8 mouse cellular contexts compared by ENCODE assay signal in the genomic region with DNA sequence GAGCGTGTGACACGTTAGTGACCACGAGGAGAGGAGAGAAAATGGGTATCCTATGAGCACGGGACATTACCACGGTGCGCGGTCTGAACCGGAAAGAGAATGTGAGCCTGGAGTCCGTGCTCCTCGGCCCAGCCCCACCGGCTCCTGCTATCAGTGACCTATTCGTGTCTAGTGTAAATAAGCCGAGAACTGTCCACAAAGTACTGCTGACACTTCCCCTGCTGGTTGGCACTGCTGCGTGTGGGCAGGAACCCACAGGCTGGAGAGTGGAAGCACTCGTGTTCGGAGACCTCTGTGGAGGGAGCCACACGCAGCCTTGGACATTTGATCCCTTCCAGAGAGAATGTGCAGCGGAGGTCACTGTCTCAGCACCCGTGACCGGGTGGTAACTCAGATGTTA. TPM values are rescaled to one million over a fixed set of nuclear protein-coding genes. Genes with fewer than 3 reads are reported as not detected.
DNase-seq lines count a peak whose midpoint lies in the region; ATAC-seq and TF ChIP-seq lines count a peak whose summit lies in the region.

A gene (plus strand): TSS at position 390 of the 400 bp plus-strand sequence.

- no peak within 1 kb of the TSS for H3K4me3 ChIP-seq in embryonic facial prominence, embryonic 10.5 days
- H3K4me3 ChIP-seq in heart, postnatal 0 days (ENCODE audit: low read depth, low read length) = no peak within 1 kb of the TSS
- H3K4me3 ChIP-seq in limb, embryonic 10.5 days = no peak within 1 kb of the TSS
- H3K4me3 ChIP-seq in stomach, embryonic 15.5 days (replicated peaks) = 0 out of 2 replicates have a peak within 1 kb of the TSS, but pooled peaks have one; percentile 3

- no peaks in the 10 kb centered on the region for H3K27me3 ChIP-seq in embryonic facial prominence, embryonic 10.5 days (replicated peaks; ENCODE audit: low read depth, poor library complexity, severe bottlenecking)
- H3K27me3 ChIP-seq in heart, postnatal 0 days (ENCODE audit: control insufficient read depth, insufficient read depth, low read length) = no peaks in the 10 kb centered on the region
- H3K27me3 ChIP-seq in limb, embryonic 10.5 days (ENCODE audit: low read depth, poor library complexity, severe bottlenecking) = no peaks in the 10 kb centered on the region
- H3K27me3 ChIP-seq in stomach, embryonic 15.5 days (replicated peaks) = no peaks in the 10 kb centered on the region

- no peak within 1 kb of the TSS for H3K27ac ChIP-seq in embryonic facial prominence, embryonic 10.5 days (replicated peaks)
- H3K27ac ChIP-seq in heart, postnatal 0 days (ENCODE audit: low read depth) = no peak within 1 kb of the TSS
- H3K27ac ChIP-seq in limb, embryonic 10.5 days = no peak within 1 kb of the TSS
- no peak within 1 kb of the TSS for H3K27ac ChIP-seq in stomach, embryonic 15.5 days

- no peaks in the 10 kb centered on the region for H3K36me3 ChIP-seq in embryonic facial prominence, embryonic 10.5 days (replicated peaks)
- H3K36me3 ChIP-seq in heart, postnatal 0 days (replicated peaks; ENCODE audit: control insufficient read depth, insufficient read depth, low read length) = no peaks in the 10 kb centered on the region
- no peaks in the 10 kb centered on the region for H3K36me3 ChIP-seq in limb, embryonic 10.5 days
- H3K36me3 ChIP-seq in stomach, embryonic 15.5 days = no peaks in the 10 kb centered on the region

- no peak for ATAC-seq in heart, postnatal 0 days (ENCODE audit: insufficient read depth, low read depth)
- ATAC-seq in stomach, embryonic 15.5 days (ENCODE audit: insufficient read depth, low FRiP score, low read depth) = peak; percentile 75; the same call in 1 of the 2 replicates

- TF ChIP-seq EP300 in heart, postnatal 0 days (IDR thresholded peaks at IDR 0.05; ENCODE audit: low read depth) = no peak

- no peak for DNase-seq in adrenal gland, postnatal 4 days (ENCODE audit: low spot score in 2 of 2)
- no peak for DNase-seq in embryonic facial prominence, embryonic 10.5 days (ENCODE audit: low spot score)
- DNase-seq in heart, postnatal 0 days (ENCODE audit: low spot score) = no peak
- DNase-seq in limb, embryonic 10.5 days (ENCODE audit: low spot score) = no peak
- no peak for DNase-seq in retina, postnatal 1 day
- no peak for DNase-seq in right cerebral cortex, adult 2 months (ENCODE audit: low spot score in 2 of 2)
- no peak for DNase-seq in thymus, postnatal 0 days (ENCODE audit: low spot score)

- no peak within 1 kb of the TSS for H3K9ac ChIP-seq in heart, postnatal 0 days (replicated peaks; ENCODE audit: low read depth, low read length)
- no peak within 1 kb of the TSS for H3K9ac ChIP-seq in stomach, embryonic 15.5 days

- 81% methylated on average over 20 of the region's 20 CpGs for WGBS in embryonic facial prominence, embryonic 10.5 days
- 61% methylated on average over 20 of the region's 20 CpGs for WGBS in heart, postnatal 0 days
- 86% methylated on average over 20 of the region's 20 CpGs for WGBS in limb, embryonic 10.5 days
- WGBS in stomach, embryonic 15.5 days = 46% methylated on average over 20 of the region's 20 CpGs

- TF ChIP-seq CTCF in heart, postnatal 0 days (IDR thresholded peaks at IDR 0.05; ENCODE audit: low read depth) = no peak

- no peak within 1 kb of the TSS for H3K4me2 ChIP-seq in heart, postnatal 0 days (ENCODE audit: low read depth, low read length)
- peak within 1 kb of the TSS; percentile 31 for H3K4me2 ChIP-seq in stomach, embryonic 15.5 days

- H3K4me1 ChIP-seq in embryonic facial prominence, embryonic 10.5 days = no peaks in the 10 kb centered on the region
- H3K4me1 ChIP-seq in heart, postnatal 0 days (ENCODE audit: control insufficient read depth, insufficient read depth) = no peaks in the 10 kb centered on the region
- no peaks in the 10 kb centered on the region for H3K4me1 ChIP-seq in limb, embryonic 10.5 days
- no peaks in the 10 kb centered on the region for H3K4me1 ChIP-seq in stomach, embryonic 15.5 days

- no peaks in the 10 kb centered on the region for H3K9me3 ChIP-seq in embryonic facial prominence, embryonic 10.5 days
- no peaks in the 10 kb centered on the region for H3K9me3 ChIP-seq in heart, postnatal 0 days (replicated peaks; ENCODE audit: control insufficient read depth, low read length)
- H3K9me3 ChIP-seq in limb, embryonic 10.5 days (replicated peaks) = no peaks in the 10 kb centered on the region
- no peaks in the 10 kb centered on the region for H3K9me3 ChIP-seq in stomach, embryonic 15.5 days

RNA-seq across cellular contexts. Expression of the gene that starts here (rescaled TPM):
- 10 to 100 TPM; 18.5 to 18.8 TPM for total RNA-seq in adrenal gland, postnatal 4 days (2021)
- 17.1 and 19.3 TPM in 2 replicates for polyA plus RNA-seq in embryonic facial prominence, embryonic 10.5 days (2016; fragmentation: Nextera tagmentation; extraction: Ambion mirVana)
- total RNA-seq in heart, postnatal 0 days (2014; rRNA removed; ENCODE audit: low replicate concordance) = 29.9 and 49.4 TPM in 2 replicates
- polyA plus RNA-seq in heart, postnatal 0 days (2015; fragmentation: Nextera tagmentation; extraction: Ambion mirVana) = 30.7 and 38.4 TPM in 2 replicates
- polyA plus RNA-seq in limb, embryonic 10.5 days (2016; fragmentation: Nextera tagmentation; extraction: Ambion mirVana) = 15.3 and 20.2 TPM in 2 replicates
- 28.6 and 33.0 TPM in 2 replicates for polyA plus RNA-seq in stomach, embryonic 15.5 days (2015; fragmentation: Nextera tagmentation; extraction: Ambion mirVana)
- 3.4 and 4.9 TPM in 2 replicates for polyA plus RNA-seq in thymus, postnatal 0 days (2015; fragmentation: Nextera tagmentation; extraction: Ambion mirVana)
